Mouse (Mus musculus) lung, adult 2 months (tissue): ENCODE measurements at regions not wholly inside any gene's neighbourhood (a gene's known extent, or its start where the extent isn't known, plus 50 kb on each side); places are given as distances from the start of the nearest gene placed in this dataset.

Source experiments
- CTCF ChIP-seq: fragments of 200-500 bp; IDR thresholded peaks from 2 replicates; pipeline ENCODE4 v1.5.1; 2011; ENCODE audit warnings: mild to moderate bottlenecking, low read length, control low read depth; ENCODE audit not compliant: insufficient read depth
- POLR2A ChIP-seq: fragments of 200-500 bp; IDR thresholded peaks from 2 replicates; pipeline ENCODE4 v1.6.1; 2011; ENCODE audit warnings: low read depth, mild to moderate bottlenecking, control low read depth, low read length, borderline replicate concordance; ENCODE audit errors: extremely low read depth

GRCm38 (mm10) chr1:107811136-107811535, 221.3 kb downstream of the Serpinb8 start:
- TF ChIP-seq POLR2A (no peak), CTCF (no peak)
